Mouse (Mus musculus) cerebellum, adult 11 months (tissue): ENCODE results near the gene Cbfa2t2.
A peak's percentile ranks its signal among the peaks of the same experiment; 100 is the strongest.

Experiments used
- DNase-seq: peaks from one replicate; pipeline ENCODE4 v3.0.0; 2022

Cbfa2t2 gene

GRCm38 (mm10) chr2:154539720-154540119 lies 103.4 kb downstream of the Cbfa2t2 start:
- no peak for DNase-seq

- DNase-seq: no peak
These were observed 105.3 kb downstream of the Cbfa2t2 start for GRCm38 (mm10) chr2:154541630-154542029.

GRCm38 (mm10) chr2:154543567-154544347 lies 107.5 kb downstream of the Cbfa2t2 start:
- peak; percentile 96 for DNase-seq

GRCm38 (mm10) chr2:154546711-154547110 lies 110.4 kb downstream of the Cbfa2t2 start, which contains the start of gene 1700003F12Rik:
1700003F12Rik (plus strand) TSS chr2:154547085.
- no peak for DNase-seq

GRCm38 (mm10) chr2:154548688-154549087 lies 112.4 kb downstream of the Cbfa2t2 start:
- no peak for DNase-seq

- DNase-seq: no peak
These were observed 113.0 kb downstream of the Cbfa2t2 start for GRCm38 (mm10) chr2:154549127-154549885.

GRCm38 (mm10) chr2:154549886-154550189 lies 113.6 kb downstream of the Cbfa2t2 start:
- DNase-seq: no peak

GRCm38 (mm10) chr2:154550937-154551336 lies 114.7 kb downstream of the Cbfa2t2 start:
- no peak for DNase-seq

- no peak for DNase-seq
These were observed 115.2 kb downstream of the Cbfa2t2 start, which contains the start of gene Actl10 for GRCm38 (mm10) chr2:154551476-154551875. Actl10 (plus strand) TSS chr2:154551776.

GRCm38 (mm10) chr2:154551927-154552326 lies 115.6 kb downstream of the Cbfa2t2 start:
- DNase-seq: no peak

GRCm38 (mm10) chr2:154552424-154552907 lies 116.2 kb downstream of the Cbfa2t2 start:
- DNase-seq: peak; percentile 76

- no peak for DNase-seq
These were observed 119.0 kb downstream of the Cbfa2t2 start for GRCm38 (mm10) chr2:154555235-154555634.

- DNase-seq: no peak
These were observed 121.0 kb downstream of the Cbfa2t2 start for GRCm38 (mm10) chr2:154557184-154557832.

- peak; percentile 53 for DNase-seq
These were observed 122.2 kb downstream of the Cbfa2t2 start, which contains the start of gene Necab3 for GRCm38 (mm10) chr2:154558264-154559039. Necab3 (minus strand) TSS chr2:154558890.

- DNase-seq: no peak
These were observed 127.4 kb downstream of the Cbfa2t2 start for GRCm38 (mm10) chr2:154563612-154564170.

GRCm38 (mm10) chr2:154565562-154565961 lies 129.3 kb downstream of the Cbfa2t2 start:
- DNase-seq: peak; percentile 78

- no peak for DNase-seq
These were observed 130.4 kb downstream of the Cbfa2t2 start for GRCm38 (mm10) chr2:154566641-154567040.

GRCm38 (mm10) chr2:154567766-154568165 lies 131.5 kb downstream of the Cbfa2t2 start:
- DNase-seq: no peak

- DNase-seq: no peak
These were observed 132.2 kb downstream of the Cbfa2t2 start for GRCm38 (mm10) chr2:154568329-154569070.

- DNase-seq: no peak
These were observed 132.9 kb downstream of the Cbfa2t2 start for GRCm38 (mm10) chr2:154569071-154569748.

- peak; percentile 84 for DNase-seq
These were observed 133.6 kb downstream of the Cbfa2t2 start, which contains the start of gene E2f1 for GRCm38 (mm10) chr2:154569836-154570286. E2f1 (minus strand) TSS chr2:154569892.
